Mouse (Mus musculus) neutrophil, adult 5-6 weeks (primary cell): ENCODE results near the gene Tlr5. TPM values are rescaled to one million over a fixed set of nuclear protein-coding genes. Genes with fewer than 3 reads are reported as not detected.

ENCODE experiments used
- ATAC-seq: fragments of 151-379, 151-347 bp; 2 replicates; pipeline ENCODE4 v1.8.0; 2017; ENCODE audit warnings: mild to moderate bottlenecking, moderate TSS enrichment; ENCODE audit not compliant: insufficient number of reproducible peaks, poor library complexity, low FRiP score, severe bottlenecking; ENCODE audit errors: extremely low read depth
- total RNA-seq: library from RNA; stranded (forward); fragments of 200-1000 nt; gene quantifications from 2 replicates; pipeline ENCODE4 v1.2.3, GENCODE M21; 2017

Tlr5 gene
- 7.4 and 12.0 TPM in 2 replicates for total RNA-seq

- ATAC-seq, result no peak
Measured at GRCm38 (mm10) chr1:182954287-182955046, at the start of gene Tlr5. TSS of gene Tlr5 (plus strand) at chr1:182954788.

- ATAC-seq, result no peak
Measured at GRCm38 (mm10) chr1:182905669-182906068, 48.9 kb upstream of the Tlr5 start.

GRCm38 (mm10) chr1:182908050-182909036, 46.2 kb upstream of the Tlr5 start:
- peak; percentile 90 for ATAC-seq

- no peak for ATAC-seq
Measured at GRCm38 (mm10) chr1:182909066-182909465, 45.5 kb upstream of the Tlr5 start.

GRCm38 (mm10) chr1:182909596-182909995, 45.0 kb upstream of the Tlr5 start:
- peak; percentile 25; the same call in 1 of the 2 replicates for ATAC-seq

- ATAC-seq, result no peak
Measured at GRCm38 (mm10) chr1:182912591-182912990, 42.0 kb upstream of the Tlr5 start.

- no peak for ATAC-seq
Measured at GRCm38 (mm10) chr1:182914121-182914908, 40.3 kb upstream of the Tlr5 start.

GRCm38 (mm10) chr1:182916166-182916565, 38.4 kb upstream of the Tlr5 start:
- ATAC-seq, result no peak

GRCm38 (mm10) chr1:182918718-182919346, 35.8 kb upstream of the Tlr5 start:
- no peak for ATAC-seq

GRCm38 (mm10) chr1:182922824-182923223, 31.8 kb upstream of the Tlr5 start:
- ATAC-seq, result peak; percentile 90

GRCm38 (mm10) chr1:182926465-182926864, 28.1 kb upstream of the Tlr5 start:
- no peak for ATAC-seq

GRCm38 (mm10) chr1:182927878-182928851, 26.4 kb upstream of the Tlr5 start:
- peak; percentile 53 for ATAC-seq

- ATAC-seq, result no peak
Measured at GRCm38 (mm10) chr1:182935469-182935868, 19.1 kb upstream of the Tlr5 start.

- ATAC-seq, result no peak
Measured at GRCm38 (mm10) chr1:182937486-182938120, 17.0 kb upstream of the Tlr5 start.

GRCm38 (mm10) chr1:182941921-182942320, 12.7 kb upstream of the Tlr5 start:
- no peak for ATAC-seq

GRCm38 (mm10) chr1:182943911-182944310, 10.7 kb upstream of the Tlr5 start:
- ATAC-seq, result no peak

- peak; percentile 88 for ATAC-seq
Measured at GRCm38 (mm10) chr1:182944638-182945037, 9.9 kb upstream of the Tlr5 start.
